Mouse (Mus musculus) liver, adult (tissue): ENCODE measurements at regions not wholly inside any gene's neighbourhood (a gene's known extent, or its start where the extent isn't known, plus 50 kb on each side); places are given as distances from the start of the nearest gene placed in this dataset.

Experiments
- GATA4 ChIP-seq: IDR thresholded peaks from 2 replicates; pipeline ENCODE4 v1.6.1; 2014; ENCODE audit warnings: mild to moderate bottlenecking, low read length; ENCODE audit not compliant: insufficient replicate concordance

DNA sequence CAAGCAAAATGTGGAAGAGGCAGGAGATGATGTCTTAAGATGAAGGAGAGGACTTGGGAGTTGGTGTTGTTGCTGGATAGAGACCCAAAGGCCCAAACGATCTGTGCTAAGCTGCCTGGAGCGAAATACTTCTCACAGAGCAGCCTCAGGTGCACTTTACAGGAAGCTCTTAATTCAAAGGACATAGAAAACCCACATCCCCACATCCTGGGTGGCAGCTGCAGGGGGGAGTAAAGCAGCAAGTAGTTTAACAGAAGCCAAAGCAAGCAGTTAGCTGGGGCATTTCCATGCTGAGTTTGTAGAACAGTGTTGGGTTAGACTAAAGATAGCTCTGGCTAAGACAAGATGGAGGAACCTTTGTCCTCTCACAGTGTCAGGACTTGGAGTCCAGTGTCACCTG is 268.5 kb upstream of the Gadl1 start:
- no peak for TF ChIP-seq GATA4

DNA sequence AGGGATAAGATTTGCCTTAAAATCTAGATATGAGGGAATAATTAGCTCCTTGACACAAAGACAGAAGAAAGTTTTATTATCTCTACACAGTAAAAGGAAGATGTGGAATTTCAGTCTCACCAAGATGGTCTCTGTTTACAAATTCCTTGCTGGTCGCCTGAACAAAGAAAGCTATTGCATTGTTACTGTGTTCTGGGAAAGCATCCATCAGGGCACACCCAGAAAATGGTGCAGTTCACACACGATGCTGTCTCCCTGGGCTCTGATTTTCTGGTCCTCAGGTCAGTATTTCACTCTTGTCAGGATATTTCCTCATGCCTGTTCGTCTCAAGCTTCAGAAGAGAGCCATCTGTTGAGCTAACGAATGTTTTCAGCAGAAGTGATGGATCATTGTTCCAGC is 267.2 kb upstream of the Gadl1 start:
- TF ChIP-seq GATA4: no peak

DNA sequence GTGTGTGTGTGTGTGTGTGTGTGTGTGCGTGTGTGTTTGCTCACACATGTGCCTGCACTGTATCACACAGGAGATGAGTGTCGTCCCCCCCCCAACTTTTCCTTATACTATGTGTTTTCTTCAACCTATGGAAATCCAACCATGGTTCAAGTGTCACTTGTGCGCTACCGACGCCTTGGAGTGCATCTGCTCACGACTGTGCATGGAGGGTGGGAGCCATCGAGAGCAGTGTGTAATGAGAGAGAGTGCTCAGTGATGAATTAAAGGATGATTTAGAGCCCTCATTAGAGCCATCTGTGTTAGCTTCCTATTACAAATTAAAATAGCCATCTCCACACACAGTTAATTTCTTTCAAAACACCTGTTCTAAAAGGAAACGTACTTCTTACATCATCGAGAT is 264.3 kb upstream of the Gadl1 start:
- TF ChIP-seq GATA4: no peak

DNA sequence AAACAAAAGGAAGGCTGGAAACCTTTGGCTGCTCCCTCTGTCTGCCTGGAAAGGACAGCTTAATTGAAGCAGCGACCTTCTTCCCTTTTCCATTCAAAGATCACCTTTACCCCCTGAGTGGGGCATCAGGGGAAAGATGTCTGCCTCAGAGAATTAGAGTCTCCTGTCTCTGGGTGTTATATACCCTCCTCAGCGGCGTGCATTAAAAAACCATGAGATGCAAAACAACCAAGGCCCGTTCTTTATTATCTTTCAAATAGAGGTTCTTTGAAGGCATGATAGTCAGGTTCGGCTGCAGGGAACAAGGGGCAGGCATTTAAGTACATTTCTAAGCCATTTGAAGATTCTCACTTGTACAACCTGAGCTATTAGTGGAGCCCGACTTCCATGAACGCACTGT is 263.0 kb upstream of the Gadl1 start:
- no peak for TF ChIP-seq GATA4

DNA sequence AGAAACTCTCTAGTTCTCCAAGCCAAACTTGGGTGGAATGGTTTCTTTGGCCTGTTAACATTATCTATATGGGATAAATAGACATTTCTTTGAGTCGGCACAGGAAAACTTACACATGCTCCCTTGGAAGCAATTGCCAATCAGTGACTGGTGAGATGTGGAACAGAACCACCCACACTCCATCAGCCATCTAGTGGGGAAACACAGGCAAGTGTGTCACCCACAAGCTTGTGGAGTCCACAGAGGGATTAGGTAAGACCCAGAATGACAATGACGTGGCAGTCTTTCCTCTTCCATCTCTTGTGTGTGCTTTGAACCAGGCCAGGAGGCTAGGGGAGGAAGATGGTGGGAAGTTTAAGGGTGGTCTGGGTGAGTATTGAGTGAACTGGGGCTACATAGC is 257.5 kb upstream of the Gadl1 start:
- TF ChIP-seq GATA4: no peak

DNA sequence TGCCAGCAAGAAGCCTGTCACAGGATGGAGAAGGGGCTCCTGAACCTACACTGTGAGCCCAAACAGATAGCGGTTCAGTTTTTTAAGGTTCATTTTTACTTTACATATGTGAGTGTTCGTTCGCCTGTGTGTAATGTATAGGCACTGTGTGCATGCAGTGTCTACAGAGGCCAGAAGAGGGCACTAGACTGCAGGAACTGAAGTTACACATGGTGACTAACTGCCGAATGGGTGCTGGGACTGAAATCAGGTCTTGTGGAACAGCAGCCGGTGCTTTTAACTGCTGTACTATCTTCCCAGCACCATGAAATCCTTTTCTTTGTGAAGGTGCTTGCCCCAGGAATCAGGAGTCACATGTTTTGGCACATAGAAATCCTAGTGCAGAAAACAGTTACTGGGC is 256.1 kb upstream of the Gadl1 start:
- no peak for TF ChIP-seq GATA4

DNA sequence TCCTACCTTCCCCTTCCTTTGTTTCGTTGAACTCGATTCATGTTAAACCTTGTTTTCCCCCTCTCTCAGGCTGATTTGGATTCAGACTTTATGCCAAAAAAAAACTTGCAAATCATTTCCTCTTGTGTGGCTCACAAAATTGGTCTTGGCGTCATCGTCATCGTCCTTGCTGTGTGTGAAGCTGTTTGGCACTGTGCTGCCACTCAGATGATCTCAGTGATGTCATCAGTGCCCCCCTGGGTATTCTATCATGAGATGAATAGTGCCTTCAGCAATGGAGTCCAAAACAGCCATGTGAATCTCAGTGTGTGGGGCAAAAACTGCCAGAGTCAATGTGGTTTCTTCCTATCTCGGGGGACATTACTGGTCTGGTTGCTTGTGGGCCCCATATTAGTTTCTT is 254.3 kb upstream of the Gadl1 start:
- no peak for TF ChIP-seq GATA4

DNA sequence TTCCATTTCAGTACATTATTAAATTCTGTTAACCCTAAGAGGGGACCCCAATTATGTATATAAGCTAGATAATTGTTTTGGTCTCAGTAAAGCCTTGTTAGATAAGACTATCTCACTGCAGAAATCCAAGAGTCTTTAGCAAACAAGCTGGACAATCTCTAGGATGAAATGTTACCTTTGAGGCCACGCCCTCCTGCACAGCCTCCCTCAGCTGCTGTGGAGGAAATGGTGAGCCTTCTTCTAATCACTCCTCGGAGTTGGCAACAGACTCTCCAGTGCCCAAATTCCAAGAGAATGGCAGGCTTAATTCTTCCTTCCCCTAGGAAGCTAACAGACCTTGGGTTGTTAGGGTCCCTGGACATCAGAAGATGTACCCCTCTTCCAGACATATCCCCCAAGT is 252.7 kb upstream of the Gadl1 start:
- TF ChIP-seq GATA4: no peak

DNA sequence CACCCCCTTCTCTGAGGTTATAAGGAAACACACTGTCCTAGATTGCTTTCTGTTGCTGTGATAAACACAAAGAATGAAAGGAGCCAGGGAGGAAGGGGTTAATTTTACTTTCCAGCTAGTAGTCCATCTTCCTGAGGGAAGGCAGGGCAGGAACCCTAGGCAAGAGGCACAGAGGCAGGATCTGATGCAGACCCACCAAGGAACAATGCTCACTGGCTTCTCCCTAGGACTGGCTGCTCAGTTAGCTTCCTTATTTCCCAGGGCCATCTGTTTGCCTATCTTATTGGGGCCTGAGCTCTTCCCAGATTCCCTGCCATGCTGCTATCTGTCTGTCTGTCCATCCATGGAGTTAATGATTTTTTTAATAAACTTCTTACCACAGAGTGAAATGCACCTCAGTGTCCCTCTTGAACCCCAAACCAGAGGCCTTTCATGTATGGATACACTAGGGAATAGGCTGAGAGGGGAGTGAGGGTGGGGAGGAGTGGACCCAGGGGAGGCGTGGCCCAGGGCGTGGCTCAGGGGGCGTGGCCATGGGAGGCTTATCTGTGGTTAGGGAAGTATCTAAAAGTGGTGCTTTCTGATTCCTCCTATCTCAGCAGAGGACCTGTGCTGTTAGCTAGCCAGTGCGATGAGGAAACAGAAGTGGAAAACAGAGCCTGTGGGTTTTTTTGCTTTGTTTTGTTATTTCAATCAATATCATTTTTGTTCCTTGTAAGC is 252.1 kb upstream of the Gadl1 start:
- no peak for TF ChIP-seq GATA4

DNA sequence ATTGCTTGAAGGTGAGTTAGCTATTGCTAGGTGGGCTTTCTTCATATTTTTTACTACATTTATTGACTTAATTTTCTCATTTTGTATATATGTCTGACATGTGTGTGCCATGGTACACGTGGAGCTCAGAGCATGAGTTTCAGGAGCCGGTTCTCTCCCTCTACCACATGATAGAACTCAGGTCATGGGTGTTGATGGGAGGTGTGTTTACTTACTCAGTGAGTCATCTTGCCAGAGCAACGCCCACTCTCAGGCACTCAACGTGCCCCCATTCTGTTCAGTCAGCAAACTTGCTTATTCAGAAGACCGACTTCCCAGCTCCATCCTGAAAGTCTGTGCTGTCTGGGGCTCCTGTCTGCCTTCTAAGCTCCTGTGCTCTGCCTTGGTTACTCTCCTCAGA is 250.8 kb upstream of the Gadl1 start:
- no peak for TF ChIP-seq GATA4

DNA sequence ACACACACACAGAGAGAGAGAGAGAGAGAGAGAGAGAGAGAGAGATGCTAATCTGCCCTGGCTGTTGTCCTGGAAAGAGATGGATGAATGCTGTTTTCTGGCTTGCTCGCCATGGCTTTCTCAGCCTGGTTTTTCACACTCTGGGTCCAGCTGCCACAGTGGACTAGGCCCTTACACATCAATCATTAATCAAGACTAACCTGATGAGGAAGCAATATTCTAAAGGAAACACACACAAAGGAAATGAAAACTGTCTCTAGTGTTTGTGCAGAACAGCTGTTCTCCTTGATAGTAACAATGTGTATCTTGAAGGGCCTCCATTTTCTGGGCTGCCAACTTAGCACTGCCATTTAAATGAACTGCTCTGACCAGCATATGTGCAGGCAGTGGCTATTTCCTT is 248.9 kb upstream of the Gadl1 start:
- TF ChIP-seq GATA4: no peak

DNA sequence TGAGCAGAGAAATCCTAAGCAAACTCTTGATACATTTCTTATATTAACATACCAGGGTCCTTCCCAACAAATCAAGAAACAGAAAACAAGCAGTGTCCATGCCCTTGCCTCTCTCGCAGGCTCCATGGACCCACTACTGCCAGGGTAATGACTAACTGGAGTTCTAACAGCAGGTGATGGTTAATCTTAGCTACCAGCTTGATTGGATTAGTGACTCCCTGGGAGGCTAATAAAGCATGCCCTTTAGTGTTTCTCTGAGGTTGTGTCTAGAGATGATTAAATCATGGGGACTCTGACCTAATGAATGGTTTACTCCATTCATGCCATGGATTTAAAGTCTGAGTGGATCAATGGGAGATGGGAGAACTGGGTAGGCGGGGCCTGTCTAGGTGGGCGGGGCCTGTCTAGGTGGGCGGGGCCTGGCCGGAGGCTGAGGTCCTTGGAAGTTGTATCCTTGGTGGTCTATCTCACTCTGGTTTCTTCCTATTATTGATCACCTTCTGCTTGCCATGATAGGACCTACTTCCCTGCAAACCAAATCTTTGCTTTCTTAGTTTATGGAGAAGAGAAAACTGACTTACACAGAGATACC is 247.3 kb upstream of the Gadl1 start:
- TF ChIP-seq GATA4: no peak

DNA sequence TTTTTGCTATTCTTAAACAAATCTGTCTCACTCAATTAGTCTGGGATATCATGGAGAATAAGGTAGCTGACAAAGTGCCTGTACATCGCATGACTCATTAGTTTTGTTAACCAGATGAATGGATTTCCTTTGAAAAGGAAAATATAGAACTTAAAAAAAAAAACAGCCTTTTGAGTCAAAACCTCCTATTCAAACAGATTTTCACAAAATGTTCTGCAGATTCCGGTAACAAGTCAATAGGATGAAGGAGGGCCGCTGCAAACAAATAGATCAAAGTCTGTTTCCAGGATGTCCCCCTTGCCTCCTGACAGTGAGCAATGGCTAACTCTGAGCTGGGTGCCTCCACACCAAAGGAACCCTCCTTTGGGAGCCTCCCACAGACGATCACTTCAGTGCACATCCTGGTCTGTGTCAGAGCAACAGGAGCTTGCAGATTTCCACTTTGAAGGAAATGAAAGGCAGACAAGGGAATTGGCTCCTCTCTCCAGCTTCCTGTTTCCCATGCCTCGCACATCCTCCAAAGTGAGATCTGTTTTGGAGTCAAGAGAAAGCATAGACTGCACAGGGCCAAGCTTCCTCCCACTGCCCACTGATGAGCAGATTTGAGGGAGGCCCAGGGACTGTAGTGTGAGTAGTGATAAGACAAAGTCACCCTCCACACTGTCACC is 243.8 kb upstream of the Gadl1 start:
- TF ChIP-seq GATA4: peak; percentile 73; the same call in 1 of the 2 replicates

DNA sequence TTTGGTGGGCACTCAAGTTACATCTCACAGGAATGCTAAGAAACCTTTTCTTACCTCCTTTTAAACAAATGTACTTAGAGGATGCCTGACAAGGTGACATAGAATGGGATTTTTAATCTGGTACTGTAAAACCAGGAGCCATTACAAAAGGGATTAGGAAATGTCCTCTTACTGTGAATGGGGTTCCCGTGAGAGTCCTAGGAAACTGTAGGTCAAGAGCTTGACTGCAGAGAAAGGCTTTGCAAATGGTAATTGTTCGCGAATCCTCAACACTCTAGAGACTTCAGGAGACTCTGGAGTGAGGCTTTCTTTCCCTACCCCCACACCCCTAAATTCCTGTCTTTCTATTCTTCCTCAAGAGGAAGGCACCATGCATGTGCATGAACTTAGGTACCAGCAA is 242.7 kb upstream of the Gadl1 start:
- TF ChIP-seq GATA4: no peak

DNA sequence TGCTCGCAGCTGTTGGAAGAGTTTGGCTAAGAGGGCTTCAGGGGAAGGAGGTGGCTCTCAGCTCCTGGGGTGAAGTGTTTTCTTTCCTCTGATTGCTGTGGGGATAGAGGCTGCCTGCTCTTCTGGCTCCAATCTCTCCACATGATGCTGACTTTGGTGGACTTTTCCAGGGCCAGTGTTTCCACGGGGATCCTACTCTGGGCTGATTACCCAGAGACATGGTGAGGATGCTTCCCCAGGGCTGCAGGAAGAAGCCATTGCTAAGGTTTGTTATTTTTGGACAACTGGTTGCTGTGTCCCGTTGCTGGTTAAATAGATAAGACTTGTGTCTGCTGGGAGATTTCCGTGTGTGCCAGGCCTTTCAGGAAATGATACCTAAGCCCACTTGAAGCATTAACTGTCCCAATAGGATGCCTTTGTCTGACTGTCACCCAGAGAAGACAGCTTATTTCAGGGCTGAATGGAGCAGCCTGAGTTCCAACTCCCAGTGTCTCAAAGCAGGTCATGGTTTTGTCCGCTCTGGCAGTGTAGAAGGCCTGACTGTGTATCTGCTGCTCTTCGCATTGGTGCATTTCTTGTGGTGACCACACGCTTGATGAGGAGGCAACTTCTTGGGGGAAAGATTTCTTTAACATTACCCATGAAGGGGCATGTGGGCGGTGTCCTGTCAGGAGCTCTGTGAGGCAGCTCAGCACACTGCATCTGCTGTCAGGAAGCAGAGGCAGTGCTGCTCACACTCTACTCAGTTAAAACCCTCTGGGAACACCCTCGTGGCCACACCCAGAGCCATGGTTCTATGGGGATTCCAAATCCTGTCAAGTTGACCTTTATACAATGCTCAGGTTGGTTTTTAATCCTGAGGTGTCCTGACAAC is 228.3 kb upstream of the Gadl1 start:
- no peak for TF ChIP-seq GATA4

DNA sequence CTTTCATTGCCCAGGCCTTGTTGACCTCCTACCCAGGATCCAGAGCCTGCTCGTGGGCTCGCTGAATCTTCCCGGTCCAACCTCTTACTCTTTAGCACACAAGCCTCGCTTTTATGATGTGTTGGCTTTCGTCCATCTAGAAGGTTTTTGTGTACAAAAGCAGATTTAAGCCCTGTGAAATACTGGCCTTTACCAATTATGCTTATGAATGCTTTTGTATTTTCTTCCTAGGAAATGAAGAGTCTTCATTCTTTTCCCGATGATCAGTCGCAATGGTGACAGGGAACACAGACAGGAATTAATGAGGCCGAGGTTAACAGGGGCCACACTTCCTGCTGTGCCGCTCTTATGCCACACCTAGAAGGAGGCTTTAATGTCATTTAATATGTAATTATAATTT is 227.4 kb upstream of the Gadl1 start:
- no peak for TF ChIP-seq GATA4
